Mouse (Mus musculus) spleen, adult 2 months (tissue): Measurements from ENCODE around the gene Nudt14. TPM values are rescaled to one million over a fixed set of nuclear protein-coding genes. Genes with fewer than 3 reads are reported as not detected.

Source experiments
- DNase-seq, 2 experiments: peaks; one replicate each; pipeline versions ENCODE4 v3.0.0 to v3.0.0-alpha.2; 2012 to 2021; ENCODE audit warnings: low spot score in 2 of 2, low read depth in 1 of 2
- H3K27ac ChIP-seq: fragments of 200-500 bp; 2 replicates; pipeline ENCODE4 v1.5.1; 2012; ENCODE audit warnings: low read length, inconsistent platforms; ENCODE audit not compliant: insufficient read depth
- H3K27me3 ChIP-seq: fragments of 200-500 bp; 2 replicates; pipeline ENCODE4 v1.6.1; 2012; ENCODE audit warnings: mild to moderate bottlenecking, moderate library complexity, low read length, inconsistent platforms; ENCODE audit not compliant: control insufficient read depth, insufficient read depth
- H3K36me3 ChIP-seq: fragments of 200-500 bp; 2 replicates; pipeline ENCODE4 v1.6.1; 2012; ENCODE audit warnings: mild to moderate bottlenecking, low read length, inconsistent platforms; ENCODE audit not compliant: control insufficient read depth, insufficient read depth
- H3K4me1 ChIP-seq: fragments of 200-500 bp; 2 replicates; pipeline ENCODE4 v1.6.1; 2011; ENCODE audit warnings: inconsistent platforms; ENCODE audit not compliant: control insufficient read depth, insufficient read depth, insufficient read length
- H3K4me3 ChIP-seq: fragments of 200-500 bp; 2 replicates; pipeline ENCODE4 v1.5.1; 2011; ENCODE audit warnings: mild to moderate bottlenecking, inconsistent platforms; ENCODE audit not compliant: insufficient read depth, insufficient read length; ENCODE audit errors: extremely low read depth
- CTCF ChIP-seq: fragments of 200-500 bp; IDR thresholded peaks from 2 replicates; pipeline ENCODE4 v1.5.1; 2011; ENCODE audit warnings: mild to moderate bottlenecking, inconsistent platforms; ENCODE audit not compliant: insufficient read depth, insufficient read length, insufficient replicate concordance; ENCODE audit errors: extremely low read depth
- POLR2A ChIP-seq: fragments of 200-500 bp; IDR thresholded peaks from 2 replicates; pipeline ENCODE4 v1.6.1; 2011; ENCODE audit warnings: low read depth, low read length, inconsistent platforms
- WGBS: fragments of 180-500 bp; shearing (Covaris S2); methylation state at CpG from one replicate; pipeline ENCODE4 v1.1.7; 2018; 5-methylcytosine and 5-hydroxymethylcytosine counted together
- polyA plus RNA-seq: library from polyadenylated mRNA; depleted of rRNA; stranded (reverse); fragments of >200 nt; gene quantifications from 2 replicates; pipeline ENCODE4 v1.2.3, GENCODE M21; 2012

The Nudt14 gene
- polyA plus RNA-seq, 1 experiment = 25.4 TPM

GRCm38 (mm10) chr12:112940710-112941109 is 1.2 kb downstream of the Nudt14 start:
- Histone ChIP-seq H3K27me3 (no peaks in the 10 kb centered on the region), H3K27ac (no peak overlapping the region), H3K36me3 (no peaks in the 10 kb centered on the region), H3K4me1 (peaks cover 13% of the 10 kb centered on the region; the same call in 1 of the 2 replicates), H3K4me3 (no peak overlapping the region)
- DNase-seq = no peak
- no peak for TF ChIP-seq POLR2A
- no peak for TF ChIP-seq CTCF
- 75% methylated on average over 8 of the region's 9 CpGs for WGBS

GRCm38 (mm10) chr12:112940238-112940637 is 1.7 kb downstream of the Nudt14 start:
- H3K36me3 ChIP-seq = no peaks in the 10 kb centered on the region
- WGBS = 91% methylated on average over 4 of the region's 4 CpGs

GRCm38 (mm10) chr12:112938873-112939565 is 2.9 kb downstream of the Nudt14 start:
- Histone ChIP-seq H3K4me1 (peaks cover 13% of the 10 kb centered on the region; the same call in 1 of the 2 replicates), H3K27me3 (no peaks in the 10 kb centered on the region), H3K27ac (no peak overlapping the region), H3K36me3 (no peaks in the 10 kb centered on the region), H3K4me3 (no peak overlapping the region)
- DNase-seq = no peak
- WGBS = 80% methylated on average over 10 of the region's 10 CpGs
- no peak for TF ChIP-seq POLR2A
- TF ChIP-seq CTCF = no peak

More at GRCm38 (mm10) chr12:112940238-112940637, 1.7 kb downstream of the Nudt14 start:
- no peaks in the 10 kb centered on the region for H3K27me3 ChIP-seq
- H3K4me3 ChIP-seq = no peak overlapping the region
- TF ChIP-seq POLR2A (no peak), CTCF (no peak)
- no peak for DNase-seq
- peaks cover 13% of the 10 kb centered on the region; the same call in 1 of the 2 replicates for H3K4me1 ChIP-seq
- H3K27ac ChIP-seq = no peak overlapping the region

- no peak overlapping the region for H3K27ac ChIP-seq
- H3K4me3 ChIP-seq = no peak overlapping the region
- no peak for TF ChIP-seq CTCF
- TF ChIP-seq POLR2A = no peak
- WGBS = 88% methylated on average over 10 of the region's 10 CpGs
- no peak for DNase-seq
- no peaks in the 10 kb centered on the region for H3K27me3 ChIP-seq
- H3K36me3 ChIP-seq = no peaks in the 10 kb centered on the region
- H3K4me1 ChIP-seq = peaks cover 13% of the 10 kb centered on the region; the same call in 1 of the 2 replicates
These were observed 3.6 kb downstream of the Nudt14 start for GRCm38 (mm10) chr12:112938366-112938765.

- DNase-seq = no peak
- TF ChIP-seq POLR2A = no peak
- TF ChIP-seq CTCF = no peak
- Histone ChIP-seq H3K36me3 (no peaks in the 10 kb centered on the region), H3K27ac (no peak overlapping the region), H3K27me3 (no peaks in the 10 kb centered on the region), H3K4me3 (no peak overlapping the region), H3K4me1 (peaks cover 13% of the 10 kb centered on the region; the same call in 1 of the 2 replicates)
- 37% methylated on average over 9 of the region's 9 CpGs for WGBS
These were observed 4.0 kb downstream of the Nudt14 start for GRCm38 (mm10) chr12:112937906-112938305.

- H3K4me1 ChIP-seq = peaks cover 4% of the 10 kb centered on the region; the same call in 1 of the 2 replicates
- H3K27me3 ChIP-seq = peaks cover 14% of the 10 kb centered on the region
- H3K27ac ChIP-seq = no peak overlapping the region
- TF ChIP-seq POLR2A (no peak), CTCF (no peak)
- no peaks in the 10 kb centered on the region for H3K36me3 ChIP-seq
- DNase-seq = no peak
- no peak overlapping the region for H3K4me3 ChIP-seq
- 73% methylated on average over 7 of the region's 7 CpGs for WGBS
These were observed 9.3 kb downstream of the Nudt14 start for GRCm38 (mm10) chr12:112932647-112933046.
